Mouse (Mus musculus) stomach, postnatal 0 days (tissue): ENCODE measurements at regions not wholly inside any gene's neighbourhood (a gene's known extent, or its start where the extent isn't known, plus 50 kb on each side); places are given as distances from the start of the nearest gene placed in this dataset.

Experiments used
- CTCF ChIP-seq: IDR thresholded peaks from 2 replicates; pipeline ENCODE4 v1.5.1; 2016; ENCODE audit warnings: antibody characterized with exemption, low read depth, mild to moderate bottlenecking, moderate library complexity
- EP300 ChIP-seq: optimal IDR thresholded peaks from 2 replicates; pipeline ENCODE3; 2016; ENCODE audit warnings: antibody characterized with exemption

DNA sequence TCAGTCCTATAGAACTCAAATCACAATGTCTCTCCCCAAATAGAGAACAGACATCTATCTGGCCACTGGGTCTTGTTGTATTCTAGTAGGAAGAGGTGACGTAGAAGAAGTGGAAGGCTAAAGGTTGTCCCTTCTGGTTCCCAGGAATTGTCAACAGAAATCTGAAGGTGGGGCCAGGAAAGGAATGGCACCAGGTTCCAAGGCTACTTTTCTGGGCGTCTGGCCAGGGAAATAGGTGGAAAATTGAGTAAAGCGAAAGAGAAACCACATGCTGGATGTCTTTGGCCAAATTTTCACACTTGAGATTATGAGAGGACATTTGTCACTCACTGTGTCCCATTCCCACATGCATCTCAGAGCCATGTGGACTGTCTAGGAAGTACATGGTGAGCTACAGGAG is 69.7 kb downstream of the Ddx3x start:
- TF ChIP-seq CTCF = no peak
- no peak for TF ChIP-seq EP300
